Mouse (Mus musculus) left cerebral cortex, adult 9 months (tissue): ENCODE data around the gene Pik3cb.

Experiments
- DNase-seq, 2 experiments: peaks; one replicate each; pipeline ENCODE4 v3.0.0; 2022; ENCODE audit warnings: low spot score in 2 of 2

Pik3cb gene

GRCm38 (mm10) chr9:99140063-99140882 lies at the start of gene Pik3cb:
Gene Pik3cb, minus strand, starts transcription at chr9:99140621.
- DNase-seq = peak; percentile 86 to 96

DNA sequence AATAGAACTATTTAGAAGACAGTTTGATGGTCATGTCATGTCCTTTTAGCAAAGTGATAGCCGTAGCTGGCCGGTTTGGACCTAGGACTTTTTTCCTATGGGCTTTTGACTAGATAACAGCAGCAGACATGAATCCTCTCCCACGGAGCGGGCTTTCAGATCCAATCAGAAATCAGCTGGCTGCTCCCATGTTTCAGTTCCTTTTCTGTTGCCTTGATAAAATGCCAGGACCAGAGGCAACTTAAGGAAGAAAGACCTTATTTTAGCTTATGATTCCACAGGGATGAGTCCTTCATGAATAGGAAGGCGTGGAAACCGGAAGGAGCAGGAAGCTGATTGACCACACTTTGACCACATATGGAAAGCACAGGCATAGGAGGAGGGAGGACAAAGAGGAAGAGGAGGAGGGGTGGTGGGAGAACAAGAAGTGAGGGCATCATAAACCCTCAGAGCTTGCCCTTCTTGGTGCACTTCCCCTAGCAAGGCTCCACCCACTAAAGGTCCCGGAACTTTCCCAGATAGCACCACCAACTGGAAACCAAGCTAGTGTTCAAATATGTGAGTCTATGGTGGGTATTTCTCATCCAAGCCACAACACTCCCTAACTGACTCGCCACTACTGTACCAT lies 42.7 kb upstream of the Pik3cb start:
- no peak for DNase-seq

DNA sequence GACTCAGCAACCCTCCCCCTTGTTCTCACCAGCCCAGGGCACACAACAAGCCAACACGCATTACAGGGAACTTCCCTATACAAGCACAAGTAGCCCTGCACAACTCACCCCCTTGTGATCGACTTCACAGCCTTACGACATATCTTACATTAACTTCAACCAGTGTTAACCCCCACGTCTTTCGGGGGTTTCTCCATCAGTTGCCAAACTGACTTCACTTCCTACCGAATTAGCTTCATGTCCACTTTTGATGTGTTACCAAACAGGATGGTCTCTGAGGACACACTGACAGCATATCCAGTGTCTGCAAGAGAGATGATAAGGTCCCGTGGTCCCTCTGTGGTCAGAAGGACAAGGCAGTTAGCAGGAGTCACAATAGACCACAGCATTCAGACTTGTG lies 41.7 kb upstream of the Pik3cb start:
- no peak for DNase-seq

GRCm38 (mm10) chr9:99180272-99180671 lies 39.9 kb upstream of the Pik3cb start:
- no peak for DNase-seq

DNA sequence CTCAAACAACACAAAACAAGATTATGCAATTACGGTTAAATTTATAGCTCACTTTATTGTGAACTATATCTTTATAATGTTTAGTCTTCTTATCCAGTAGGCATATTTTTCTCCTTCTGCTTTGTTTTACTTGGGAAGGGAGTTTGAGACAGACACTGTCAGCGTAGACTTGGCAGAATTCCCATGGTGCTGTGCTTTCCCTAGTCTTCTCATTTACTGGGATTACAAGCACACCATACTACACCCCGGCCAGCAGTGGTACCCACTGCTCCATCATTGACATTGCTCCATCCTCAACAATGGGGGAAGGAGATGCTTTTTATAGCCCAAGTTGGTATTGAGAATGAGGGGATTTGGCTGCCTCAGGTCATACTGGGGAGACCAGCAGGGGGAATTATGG lies 38.3 kb upstream of the Pik3cb start:
- no peak for DNase-seq

GRCm38 (mm10) chr9:99175774-99176173 lies 35.4 kb upstream of the Pik3cb start:
- no peak for DNase-seq

- DNase-seq = no peak
Observed at GRCm38 (mm10) chr9:99172811-99173210, 32.4 kb upstream of the Pik3cb start.

- DNase-seq = no peak
Observed at GRCm38 (mm10) chr9:99171186-99171585, 30.8 kb upstream of the Pik3cb start.

DNA sequence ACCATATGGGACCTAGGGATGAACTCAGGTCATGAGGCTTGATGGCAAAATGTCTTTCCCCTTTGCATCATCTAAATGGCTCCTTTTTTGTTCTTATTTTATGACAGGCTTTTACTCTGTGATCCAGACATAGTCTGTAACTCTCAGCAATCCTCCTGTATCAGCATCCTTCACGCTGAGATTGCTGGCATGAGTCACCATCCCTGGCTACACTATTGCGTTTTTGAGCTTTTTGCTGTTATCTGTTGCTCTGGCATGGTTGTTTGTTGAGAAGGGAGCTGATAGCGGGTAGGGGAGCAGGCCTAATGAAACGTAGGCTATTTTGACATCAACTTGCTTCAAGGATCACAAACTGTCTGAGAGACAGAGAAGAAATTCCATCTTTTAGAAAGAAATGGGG lies 28.6 kb upstream of the Pik3cb start:
- no peak for DNase-seq

- DNase-seq = no peak
Observed at GRCm38 (mm10) chr9:99166946-99167345, 26.5 kb upstream of the Pik3cb start.

DNA sequence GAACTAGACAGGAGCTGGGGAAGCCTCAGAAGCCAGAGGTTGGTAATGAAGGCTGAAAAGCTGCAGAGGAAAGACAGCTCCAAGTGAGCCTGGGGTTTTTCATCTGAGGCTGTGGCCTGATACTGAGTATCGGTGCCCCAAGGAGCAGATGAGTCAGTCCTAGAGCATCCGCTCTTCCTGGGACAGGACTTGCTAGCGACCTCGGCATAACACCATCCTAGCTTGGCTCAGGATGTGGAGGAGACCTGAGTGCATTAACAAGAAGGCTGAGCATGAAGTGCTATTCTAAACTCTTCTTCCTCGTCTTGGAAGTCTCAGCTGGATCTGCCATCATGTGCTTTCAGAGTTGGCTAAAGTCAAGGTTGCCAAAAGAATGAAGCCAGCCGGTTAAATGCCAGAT lies 25.5 kb upstream of the Pik3cb start:
- DNase-seq = no peak

DNA sequence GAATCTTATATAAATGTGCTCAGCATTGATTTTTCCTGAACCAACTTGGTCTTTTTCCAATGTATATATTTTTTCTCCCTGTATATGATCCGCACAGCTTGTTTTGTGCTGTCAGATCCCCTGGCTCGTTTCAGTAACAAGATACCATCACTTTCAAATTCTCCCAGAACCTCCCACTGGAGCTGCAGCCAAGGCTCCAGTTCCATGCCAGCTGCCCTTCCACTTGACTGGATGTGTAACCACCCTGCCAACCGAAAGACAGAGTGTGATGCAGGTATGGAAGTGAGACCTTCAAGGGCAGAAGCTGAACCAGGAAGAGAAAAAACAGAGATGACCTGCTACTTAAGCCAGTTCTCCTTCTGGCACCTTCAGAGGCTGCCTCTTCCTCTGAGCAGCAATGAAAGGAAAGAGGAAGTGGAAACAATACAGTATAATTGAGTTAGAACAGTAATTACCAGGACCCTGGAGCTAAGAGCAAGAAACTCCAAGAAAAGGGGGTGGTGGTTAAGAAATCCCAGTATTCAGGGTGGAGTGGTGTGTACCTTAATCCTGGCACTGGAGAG lies 24.3 kb upstream of the Pik3cb start:
- no peak for DNase-seq

DNA sequence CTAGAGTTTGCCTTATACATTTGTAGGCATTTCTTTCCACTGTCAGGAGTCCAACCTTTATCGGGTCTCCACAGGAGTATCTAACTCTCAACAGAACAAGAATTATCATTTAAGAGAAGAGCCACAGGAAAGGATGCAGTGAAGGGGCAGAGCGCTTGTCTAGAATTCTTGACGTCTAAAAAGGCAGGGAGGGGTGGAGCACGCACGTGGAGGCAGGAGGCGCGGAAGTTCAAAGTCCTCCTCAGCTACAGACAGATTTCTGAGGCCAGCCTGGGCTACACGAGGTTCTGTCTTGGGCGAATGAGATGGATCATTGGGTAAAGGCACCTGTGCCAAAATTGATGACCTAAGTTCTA lies 23.7 kb upstream of the Pik3cb start:
- no peak for DNase-seq

DNA sequence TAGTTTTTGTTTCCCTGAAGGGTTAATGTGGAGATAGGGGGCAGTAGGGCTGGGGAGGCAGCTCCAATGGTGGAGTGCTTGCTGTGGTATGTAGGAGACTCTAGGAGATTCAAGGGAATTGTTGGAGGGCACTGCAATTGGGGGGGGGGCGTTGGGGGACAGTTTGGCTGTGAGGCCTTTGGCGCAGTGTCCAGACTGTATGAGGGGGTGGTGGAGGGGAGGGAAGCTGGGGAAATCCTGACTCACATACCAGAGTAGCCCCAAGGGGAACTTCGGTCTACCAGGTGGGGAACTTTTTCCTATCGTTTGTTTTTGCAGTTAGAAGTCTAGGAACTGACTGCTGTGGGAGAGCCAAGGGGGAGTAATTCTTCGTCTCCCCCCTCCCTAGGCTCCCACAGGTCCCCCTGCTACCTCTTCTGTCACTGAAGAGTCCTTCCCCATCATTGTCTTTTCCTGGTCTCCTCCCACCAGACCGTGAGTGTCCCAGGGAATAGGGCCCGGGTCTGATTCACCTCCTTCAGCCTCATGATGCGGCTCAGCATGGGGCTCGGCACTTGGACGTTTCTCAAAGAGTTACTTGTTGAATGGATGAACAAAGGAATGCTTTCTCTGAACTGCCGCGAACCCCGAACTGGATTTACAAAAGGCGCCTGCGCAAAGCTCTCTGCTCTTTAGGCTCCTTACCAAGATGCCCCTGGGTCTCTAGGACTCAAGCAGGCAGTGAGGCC lies 23.2 kb upstream of the Pik3cb start:
- peak in 1 of 2 experiments; percentile 38 for DNase-seq

DNA sequence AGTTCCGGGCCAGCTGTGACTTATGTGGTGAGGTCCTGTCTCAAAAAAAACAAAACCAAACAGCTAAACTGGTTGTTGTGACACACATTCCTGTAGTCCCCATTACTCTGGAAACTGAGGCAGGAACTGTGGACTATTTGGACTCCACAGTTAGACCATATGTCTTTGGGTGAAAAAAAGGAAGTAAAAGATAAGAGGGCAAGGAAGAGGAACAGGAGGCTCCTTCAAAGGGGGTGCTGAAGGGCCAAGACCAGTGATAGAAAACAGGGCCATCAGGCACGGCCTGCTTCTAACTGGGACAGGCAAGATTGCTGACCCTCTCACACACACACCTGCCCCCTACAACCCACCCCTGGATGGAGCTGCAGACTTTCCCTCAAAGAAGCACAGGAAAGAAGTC lies 22.4 kb upstream of the Pik3cb start:
- no peak for DNase-seq

DNA sequence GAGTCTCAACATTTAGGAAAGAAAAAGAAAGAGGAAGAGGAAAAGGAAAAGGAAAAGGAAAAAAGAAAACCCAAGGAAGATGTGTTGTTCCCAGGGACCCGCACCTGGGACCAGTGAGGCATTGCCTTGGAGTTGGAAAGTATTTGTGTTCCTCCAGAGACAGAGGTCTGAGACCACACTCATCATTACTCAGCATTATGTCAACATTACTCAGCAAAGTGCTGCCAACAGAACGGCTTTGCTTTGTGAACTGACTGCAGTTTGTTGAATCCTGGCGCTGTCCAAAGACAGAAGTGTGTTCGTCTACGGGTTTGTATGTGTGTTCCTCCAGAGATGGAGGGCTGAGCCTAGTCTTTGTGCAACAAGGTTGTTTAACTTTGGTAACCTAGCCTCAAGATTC lies 20.4 kb upstream of the Pik3cb start:
- DNase-seq = no peak

DNA sequence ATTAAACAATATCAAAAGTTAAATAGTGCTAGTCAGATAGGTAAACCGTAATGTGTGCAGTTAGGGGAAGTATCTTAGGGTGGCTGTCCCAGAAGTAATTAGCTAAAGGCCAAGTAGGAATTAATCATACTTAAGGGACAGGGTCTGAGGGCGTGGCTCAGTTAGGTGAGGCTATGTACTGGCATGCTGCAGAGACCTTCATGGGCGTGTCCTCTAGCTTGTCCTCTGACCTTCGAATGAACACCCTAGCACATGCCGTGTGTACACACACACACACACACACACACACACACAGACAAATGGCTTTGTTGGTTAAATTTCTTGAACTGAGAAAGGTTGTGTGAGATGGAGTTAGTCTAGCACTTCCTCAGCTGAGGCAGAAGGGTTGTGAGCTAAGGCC lies 19.5 kb upstream of the Pik3cb start:
- DNase-seq = no peak

DNA sequence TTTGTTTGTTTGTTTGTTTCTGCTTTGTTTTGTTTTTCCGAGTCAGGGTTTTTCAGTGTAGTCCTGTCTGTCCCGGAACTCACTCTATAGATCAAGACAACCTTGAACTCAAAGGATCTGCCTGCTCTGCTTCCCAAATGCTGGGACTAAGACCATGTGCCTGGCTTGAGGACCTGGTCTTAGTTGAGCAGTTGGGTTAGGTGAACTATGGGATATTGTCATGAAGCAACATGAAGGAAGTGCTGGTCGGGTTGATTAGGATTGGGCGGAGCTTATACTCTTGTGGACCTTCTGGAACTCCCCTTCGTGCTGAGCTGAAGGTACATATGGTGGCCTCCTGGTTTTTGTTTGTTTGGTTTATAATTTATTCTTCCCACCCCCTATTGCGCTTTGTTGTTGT lies 18.3 kb upstream of the Pik3cb start:
- no peak for DNase-seq

DNA sequence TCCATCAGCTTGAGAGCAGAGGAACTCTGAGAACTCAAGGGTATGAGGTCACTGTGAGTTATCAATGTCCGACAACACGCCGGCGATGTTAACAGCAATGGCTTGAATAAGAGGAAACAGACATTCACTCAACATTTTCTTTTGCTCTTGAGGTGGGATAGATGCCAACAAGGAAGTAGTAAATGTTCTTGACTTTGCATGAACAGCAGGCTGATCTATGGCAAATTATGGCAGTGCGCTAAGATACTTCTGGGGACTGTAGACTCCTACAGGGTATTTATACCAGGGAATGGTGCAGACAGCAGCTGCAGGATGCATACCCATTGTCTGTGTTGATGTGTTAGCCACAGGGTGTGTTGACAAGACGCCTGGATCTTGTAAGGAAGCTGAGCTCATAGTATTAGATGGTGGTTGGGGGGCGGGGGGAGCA lies 17.8 kb upstream of the Pik3cb start:
- no peak for DNase-seq

GRCm38 (mm10) chr9:99153655-99154054 lies 13.2 kb upstream of the Pik3cb start:
- DNase-seq = peak in 1 of 2 experiments; percentile 11

GRCm38 (mm10) chr9:99152699-99153490 lies 12.5 kb upstream of the Pik3cb start:
- no peak for DNase-seq
